Mouse (Mus musculus) adrenal gland, postnatal 14 days (tissue): ENCODE results near the gene Gm36864. TPM values are rescaled to one million over a fixed set of nuclear protein-coding genes. Genes with fewer than 3 reads are reported as not detected.

Source experiments
- DNase-seq: peaks from one replicate; pipeline ENCODE4 v3.0.0; 2021; ENCODE audit warnings: mixed read lengths
- total RNA-seq: library from RNA; stranded (reverse); gene quantifications from 2 replicates; pipeline ENCODE4 v1.2.3, GENCODE M21; 2021

Gm36864 gene
- total RNA-seq, 1 experiment from 2014 or later: not detected

GRCm38 (mm10) chr7:44257278-44257677, 21.3 kb downstream of the Gm36864 start, which contains the start of gene Acp4:
Gene Acp4 (minus strand): TSS chr7:44257378.
- DNase-seq: no peak

GRCm38 (mm10) chr7:44260410-44260809, 24.4 kb downstream of the Gm36864 start:
- peak; percentile 52 for DNase-seq

- no peak for DNase-seq
These were observed 25.2 kb downstream of the Gm36864 start, which contains the start of gene Gm15517 for GRCm38 (mm10) chr7:44261147-44261546. Gene Gm15517 (plus strand): TSS chr7:44261447.

- peak; percentile 93 for DNase-seq
These were observed 27.0 kb downstream of the Gm36864 start for GRCm38 (mm10) chr7:44262791-44263643.

- DNase-seq: no peak
These were observed 32.1 kb downstream of the Gm36864 start for GRCm38 (mm10) chr7:44268117-44268516.

GRCm38 (mm10) chr7:44269397-44269796, 33.4 kb downstream of the Gm36864 start:
- no peak for DNase-seq

- peak; percentile 31 for DNase-seq
These were observed 35.3 kb downstream of the Gm36864 start for GRCm38 (mm10) chr7:44271309-44271708.

GRCm38 (mm10) chr7:44272546-44272945, 36.6 kb downstream of the Gm36864 start:
- DNase-seq: no peak

GRCm38 (mm10) chr7:44273446-44273845, 37.5 kb downstream of the Gm36864 start:
- no peak for DNase-seq

- DNase-seq: no peak
These were observed 38.1 kb downstream of the Gm36864 start for GRCm38 (mm10) chr7:44274096-44274495.

GRCm38 (mm10) chr7:44275546-44275945, 39.6 kb downstream of the Gm36864 start:
- DNase-seq: no peak

- DNase-seq: no peak
These were observed 40.7 kb downstream of the Gm36864 start for GRCm38 (mm10) chr7:44276461-44277249.

- DNase-seq: peak; percentile 59
These were observed 41.3 kb downstream of the Gm36864 start for GRCm38 (mm10) chr7:44277250-44277622.

GRCm38 (mm10) chr7:44280959-44281358, 45.0 kb downstream of the Gm36864 start:
- DNase-seq: no peak

- no peak for DNase-seq
These were observed 45.6 kb downstream of the Gm36864 start for GRCm38 (mm10) chr7:44281586-44281985.

- DNase-seq: no peak
These were observed 51.8 kb downstream of the Gm36864 start for GRCm38 (mm10) chr7:44287760-44288159.

- no peak for DNase-seq
These were observed 55.0 kb downstream of the Gm36864 start for GRCm38 (mm10) chr7:44290986-44291385.

GRCm38 (mm10) chr7:44291418-44291817, 55.4 kb downstream of the Gm36864 start:
- no peak for DNase-seq

Other genes with a start within 250 kb of the Gm36864 start
- gene Klk1b11, start 240.3 kb upstream of the Gm36864 start, total RNA-seq: not detected in 2 replicates
- not detected in 2 replicates for gene Klk1b26, start 224.0 kb upstream of the Gm36864 start, total RNA-seq
- gene Klk1b27, start 183.9 kb upstream of the Gm36864 start, total RNA-seq: not detected in 2 replicates
- gene Klk1b21, start 133.8 kb upstream of the Gm36864 start, total RNA-seq: not detected in 2 replicates
- not detected in 2 replicates for gene Klk1b22, start 123.5 kb upstream of the Gm36864 start, total RNA-seq
- gene Klk1b16, start 99.4 kb upstream of the Gm36864 start, total RNA-seq: not detected in 2 replicates
- not detected in 2 replicates for gene Klk1b24, start 47.9 kb upstream of the Gm36864 start, total RNA-seq
- not detected in 2 replicates for gene Klk1b3, start 38.0 kb upstream of the Gm36864 start, total RNA-seq
- gene Klk1b4, start 28.7 kb upstream of the Gm36864 start, total RNA-seq: not detected in 2 replicates
- gene Klk1b5, start 20.2 kb upstream of the Gm36864 start, total RNA-seq: not detected in 2 replicates
- gene Klk1, start 10.8 kb upstream of the Gm36864 start, total RNA-seq: 0.37 and 1.6 TPM in 2 replicates
- gene 1700028J19Rik, start 10.5 kb downstream of the Gm36864 start, total RNA-seq: 0.70 and 0.90 TPM in 2 replicates
- 95.5 and 102 TPM in 2 replicates for gene 2410002F23Rik, start 10.5 kb downstream of the Gm36864 start, total RNA-seq
- gene Acp4, start 21.2 kb downstream of the Gm36864 start, total RNA-seq: not detected in 2 replicates
- gene Gm15517, start 25.3 kb downstream of the Gm36864 start, total RNA-seq: not detected in 2 replicates
- 3.4 and 3.6 TPM in 2 replicates for gene Clec11a, start 70.7 kb downstream of the Gm36864 start, total RNA-seq
- gene Shank1, start 74.1 kb downstream of the Gm36864 start, total RNA-seq: 7.6 and 8.0 TPM in 2 replicates
- 2.6 and 3.9 TPM in 2 replicates for gene Syt3, start 147.9 kb downstream of the Gm36864 start, total RNA-seq
- 0.59 and 0.71 TPM in 2 replicates for gene 1700008O03Rik, start 149.6 kb downstream of the Gm36864 start, total RNA-seq
- 6.1 and 7.7 TPM in 2 replicates for gene Lrrc4b, start 192.8 kb downstream of the Gm36864 start, total RNA-seq
- gene Aspdh, start 229.2 kb downstream of the Gm36864 start, total RNA-seq: 0.75 and 13.0 TPM in 2 replicates
- gene Josd2, start 231.8 kb downstream of the Gm36864 start, total RNA-seq: 45.9 and 51.2 TPM in 2 replicates